Mouse (Mus musculus): ENCODE data around the gene Dpp6. TPM values are rescaled to one million over a fixed set of nuclear protein-coding genes. Genes with fewer than 3 reads are reported as not detected.

Dpp6 gene
- polyA plus RNA-seq, 1 experiment from 2014 or later: 1.0 TPM

GRCm38 (mm10) chr5:27206213-27206612 is 389.2 kb downstream of the Dpp6 start:
- DNase-seq (ENCODE audit: low spot score) (no peak), ATAC-seq (ENCODE audit: low FRiP score, low TSS enrichment) (no peak)
- WGBS: 79% methylated on average over 7 of the region's 7 CpGs
- no peak overlapping the region for H3K9ac ChIP-seq (ENCODE audit: low read length)
- H3K36me3 ChIP-seq (ENCODE audit: control insufficient read depth, insufficient read depth, low read length): no peaks in the 10 kb centered on the region
- no peaks in the 10 kb centered on the region for H3K9me3 ChIP-seq (ENCODE audit: control insufficient read depth, low read length)
- no peak overlapping the region for H3K4me2 ChIP-seq (replicated peaks; ENCODE audit: low read depth)
- no peak overlapping the region for H3K27ac ChIP-seq (replicated peaks)
- no peaks in the 10 kb centered on the region for H3K27me3 ChIP-seq (ENCODE audit: control insufficient read depth, insufficient read depth, low read length)
- no peaks in the 10 kb centered on the region for H3K4me1 ChIP-seq (replicated peaks; ENCODE audit: control insufficient read depth, insufficient read depth)
- no peak overlapping the region for H3K4me3 ChIP-seq (ENCODE audit: low read depth, low read length)
- no peak for TF ChIP-seq EP300 (optimal IDR thresholded peaks at IDR 0.05)
- TF ChIP-seq CTCF (IDR thresholded peaks at IDR 0.05; ENCODE audit: low read depth): no peak

- Histone ChIP-seq H3K9me3 (ENCODE audit: control insufficient read depth, low read length) (no peaks in the 10 kb centered on the region), H3K27ac (replicated peaks) (no peak overlapping the region)
- TF ChIP-seq CTCF (IDR thresholded peaks at IDR 0.05; ENCODE audit: low read depth) (no peak), EP300 (optimal IDR thresholded peaks at IDR 0.05) (no peak)
These were observed 403.1 kb downstream of the Dpp6 start for GRCm38 (mm10) chr5:27220116-27220515.

GRCm38 (mm10) chr5:27242078-27242477 is 425.1 kb downstream of the Dpp6 start:
- no peak for ATAC-seq (ENCODE audit: low FRiP score, low TSS enrichment)

More at GRCm38 (mm10) chr5:27220116-27220515, 403.1 kb downstream of the Dpp6 start:
- H3K9ac ChIP-seq (ENCODE audit: low read length): no peak overlapping the region
- H3K4me3 ChIP-seq (ENCODE audit: low read depth, low read length): no peak overlapping the region
- no peak for DNase-seq (ENCODE audit: low spot score)
- ATAC-seq (ENCODE audit: low FRiP score, low TSS enrichment): no peak
- no peaks in the 10 kb centered on the region for H3K36me3 ChIP-seq (ENCODE audit: control insufficient read depth, insufficient read depth, low read length)
- H3K4me2 ChIP-seq (replicated peaks; ENCODE audit: low read depth): no peak overlapping the region
- 61% methylated on average over 2 of the region's 2 CpGs for WGBS
- H3K27me3 ChIP-seq (ENCODE audit: control insufficient read depth, insufficient read depth, low read length): no peaks in the 10 kb centered on the region
- no peaks in the 10 kb centered on the region for H3K4me1 ChIP-seq (replicated peaks; ENCODE audit: control insufficient read depth, insufficient read depth)

GRCm38 (mm10) chr5:27243226-27243625 is 426.2 kb downstream of the Dpp6 start:
- TF ChIP-seq CTCF (IDR thresholded peaks at IDR 0.05; ENCODE audit: low read depth) (no peak), EP300 (optimal IDR thresholded peaks at IDR 0.05) (no peak)
- Histone ChIP-seq H3K9ac (ENCODE audit: low read length) (no peak overlapping the region), H3K4me3 (ENCODE audit: low read depth, low read length) (no peak overlapping the region), H3K27ac (replicated peaks) (no peak overlapping the region), H3K4me1 (replicated peaks; ENCODE audit: control insufficient read depth, insufficient read depth) (no peaks in the 10 kb centered on the region), H3K36me3 (ENCODE audit: control insufficient read depth, insufficient read depth, low read length) (no peaks in the 10 kb centered on the region), H3K27me3 (ENCODE audit: control insufficient read depth, insufficient read depth, low read length) (no peaks in the 10 kb centered on the region), H3K9me3 (ENCODE audit: control insufficient read depth, low read length) (no peaks in the 10 kb centered on the region), H3K4me2 (replicated peaks; ENCODE audit: low read depth) (no peak overlapping the region)
- DNase-seq (ENCODE audit: low spot score): no peak
- no peak for ATAC-seq (ENCODE audit: low FRiP score, low TSS enrichment)
- WGBS: 96% methylated on average over 1 of the region's 1 CpGs

More at GRCm38 (mm10) chr5:27242078-27242477, 425.1 kb downstream of the Dpp6 start:
- no peaks in the 10 kb centered on the region for H3K27me3 ChIP-seq (ENCODE audit: control insufficient read depth, insufficient read depth, low read length)
- H3K4me2 ChIP-seq (replicated peaks; ENCODE audit: low read depth): no peak overlapping the region
- no peak for DNase-seq (ENCODE audit: low spot score)
- no peaks in the 10 kb centered on the region for H3K36me3 ChIP-seq (ENCODE audit: control insufficient read depth, insufficient read depth, low read length)
- H3K27ac ChIP-seq (replicated peaks): no peak overlapping the region
- H3K9me3 ChIP-seq (ENCODE audit: control insufficient read depth, low read length): no peaks in the 10 kb centered on the region
- TF ChIP-seq CTCF (IDR thresholded peaks at IDR 0.05; ENCODE audit: low read depth) (no peak), EP300 (optimal IDR thresholded peaks at IDR 0.05) (no peak)
- no peak overlapping the region for H3K9ac ChIP-seq (ENCODE audit: low read length)
- H3K4me3 ChIP-seq (ENCODE audit: low read depth, low read length): no peak overlapping the region
- H3K4me1 ChIP-seq (replicated peaks; ENCODE audit: control insufficient read depth, insufficient read depth): no peaks in the 10 kb centered on the region
- whole genome bisulfite sequencing: 76% methylated on average over 3 of the region's 3 CpGs

- Histone ChIP-seq H3K4me2 (replicated peaks; ENCODE audit: low read depth) (no peak overlapping the region), H3K9me3 (ENCODE audit: control insufficient read depth, low read length) (no peaks in the 10 kb centered on the region), H3K9ac (ENCODE audit: low read length) (no peak overlapping the region), H3K27ac (replicated peaks) (no peak overlapping the region), H3K4me3 (ENCODE audit: low read depth, low read length) (no peak overlapping the region), H3K27me3 (ENCODE audit: control insufficient read depth, insufficient read depth, low read length) (no peaks in the 10 kb centered on the region), H3K4me1 (replicated peaks; ENCODE audit: control insufficient read depth, insufficient read depth) (no peaks in the 10 kb centered on the region), H3K36me3 (ENCODE audit: control insufficient read depth, insufficient read depth, low read length) (no peaks in the 10 kb centered on the region)
- 82% methylated on average over 3 of the region's 3 CpGs for WGBS
- TF ChIP-seq EP300 (optimal IDR thresholded peaks at IDR 0.05): no peak
- TF ChIP-seq CTCF (IDR thresholded peaks at IDR 0.05; ENCODE audit: low read depth): no peak
- ATAC-seq (ENCODE audit: low FRiP score, low TSS enrichment) (no peak), DNase-seq (ENCODE audit: low spot score) (no peak)
These were observed 430.8 kb downstream of the Dpp6 start for GRCm38 (mm10) chr5:27247793-27248192.

- no peaks in the 10 kb centered on the region for H3K4me1 ChIP-seq (replicated peaks; ENCODE audit: control insufficient read depth, insufficient read depth)
- DNase-seq (ENCODE audit: low spot score): no peak
- no peak overlapping the region for H3K9ac ChIP-seq (ENCODE audit: low read length)
- H3K27me3 ChIP-seq (ENCODE audit: control insufficient read depth, insufficient read depth, low read length): no peaks in the 10 kb centered on the region
- no peak overlapping the region for H3K4me3 ChIP-seq (ENCODE audit: low read depth, low read length)
- no peak overlapping the region for H3K27ac ChIP-seq (replicated peaks)
- TF ChIP-seq EP300 (optimal IDR thresholded peaks at IDR 0.05) (no peak), CTCF (IDR thresholded peaks at IDR 0.05; ENCODE audit: low read depth) (no peak)
- no peak overlapping the region for H3K4me2 ChIP-seq (replicated peaks; ENCODE audit: low read depth)
- no peaks in the 10 kb centered on the region for H3K9me3 ChIP-seq (ENCODE audit: control insufficient read depth, low read length)
- WGBS: 66% methylated on average over 2 of the region's 2 CpGs
- ATAC-seq (ENCODE audit: low FRiP score, low TSS enrichment): no peak
- no peaks in the 10 kb centered on the region for H3K36me3 ChIP-seq (ENCODE audit: control insufficient read depth, insufficient read depth, low read length)
These were observed 431.7 kb downstream of the Dpp6 start for GRCm38 (mm10) chr5:27248685-27249084.
